Mouse (Mus musculus): Measurements from ENCODE around the gene Ccnd1. TPM values are rescaled to one million over a fixed set of nuclear protein-coding genes. Genes with fewer than 3 reads are reported as not detected.

Ccnd1 gene
- not detected in 2 replicates for polyA plus RNA-seq (2012; ENCODE audit: insufficient read depth, insufficient read length, low replicate concordance, missing spikeins)

DNA sequence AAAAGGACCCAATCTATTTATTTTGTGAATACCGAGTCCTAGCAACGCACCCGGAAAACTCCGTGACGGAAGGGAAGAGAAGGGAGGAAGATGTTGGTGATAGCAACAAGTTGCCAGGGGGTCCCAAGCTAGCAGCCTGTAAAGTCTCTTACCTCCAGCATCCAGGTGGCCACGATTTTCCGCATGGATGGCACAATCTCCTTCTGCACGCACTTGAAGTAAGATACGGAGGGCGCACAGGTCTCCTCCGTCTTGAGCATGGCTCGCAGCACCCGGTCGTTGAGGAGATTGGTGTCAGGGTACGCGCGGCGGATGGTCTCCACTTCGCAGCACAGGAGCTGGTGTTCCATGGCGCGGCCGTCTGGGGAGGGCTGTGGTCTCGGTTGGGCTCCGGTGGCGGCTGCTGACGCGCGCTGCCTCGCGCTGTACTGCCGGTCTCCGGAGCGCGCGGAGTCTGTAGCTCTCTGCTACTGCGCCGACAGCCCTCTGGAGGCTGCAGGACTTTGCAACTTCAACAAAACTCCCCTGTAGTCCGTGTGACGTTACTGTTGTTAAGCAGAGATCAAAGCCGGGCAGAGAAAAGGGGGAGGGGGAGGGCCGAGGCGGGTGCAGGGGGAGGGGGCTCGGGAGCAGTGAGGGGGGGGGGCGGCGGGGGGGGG, at the start of gene Ccnd1:
Ccnd1 (minus strand) TSS at position 582 of the 659 bp plus-strand sequence.
- peak; percentile 17; the same call in 1 of the 2 replicates for TF ChIP-seq POLR2A (IDR thresholded peaks at IDR 0.05; ENCODE audit: insufficient read depth, low read depth, low read length)
- TF ChIP-seq CTCF (IDR thresholded peaks at IDR 0.05; ENCODE audit: insufficient read depth, low read depth, low read length), result no peak

GRCm38 (mm10) chr7:144988856-144989255, 49.1 kb upstream of the Ccnd1 start:
- TF ChIP-seq CTCF (IDR thresholded peaks at IDR 0.05; ENCODE audit: insufficient read depth, low read depth, low read length) (no peak), POLR2A (IDR thresholded peaks at IDR 0.05; ENCODE audit: insufficient read depth, low read depth, low read length) (no peak)
- 81% methylated on average over 3 of the region's 3 CpGs for WGBS
- Histone ChIP-seq H3K4me1 (ENCODE audit: control insufficient read depth, insufficient read depth, low read length) (no peaks in the 10 kb centered on the region), H3K27ac (ENCODE audit: insufficient read depth, low read depth, low read length) (no peak overlapping the region), H3K4me3 (ENCODE audit: insufficient read depth, low read depth, low read length) (no peak overlapping the region)

More for the DNA sequence above, at the start of gene Ccnd1:
- WGBS, result under 1% methylated on average over 41 of the region's 45 CpGs
- peaks cover 47% of the 10 kb centered on the region for H3K4me1 ChIP-seq (ENCODE audit: control insufficient read depth, insufficient read depth, low read length)
- no peak within 1 kb of the TSS for H3K27ac ChIP-seq (ENCODE audit: insufficient read depth, low read depth, low read length)
- peak within 1 kb of the TSS; percentile 39 for H3K4me3 ChIP-seq (ENCODE audit: insufficient read depth, low read depth, low read length)

DNA sequence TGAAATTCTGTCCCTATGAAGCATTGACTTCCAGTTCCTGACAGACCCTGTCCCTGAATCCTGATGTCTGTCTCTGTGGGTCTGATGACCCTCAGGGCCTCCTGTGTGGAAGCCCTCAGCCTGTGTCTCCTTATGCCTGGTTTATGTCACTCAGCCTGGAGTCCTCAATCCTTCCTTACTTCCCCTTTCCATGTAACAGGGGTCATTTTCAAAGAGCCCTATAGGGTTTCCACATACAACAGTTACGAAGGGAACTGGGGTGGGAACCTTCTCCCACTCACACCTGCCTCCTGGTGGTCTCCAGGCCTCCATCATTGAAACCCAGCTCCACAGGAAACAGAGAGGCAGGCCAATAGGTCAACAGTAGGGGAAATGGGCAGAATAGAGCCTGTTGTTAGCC, 45.4 kb upstream of the Ccnd1 start:
- WGBS, result 94% methylated on average over 1 of the region's 1 CpGs
- H3K4me1 ChIP-seq (ENCODE audit: control insufficient read depth, insufficient read depth, low read length), result no peaks in the 10 kb centered on the region
- H3K4me3 ChIP-seq (ENCODE audit: insufficient read depth, low read depth, low read length), result no peak overlapping the region
- TF ChIP-seq POLR2A (IDR thresholded peaks at IDR 0.05; ENCODE audit: insufficient read depth, low read depth, low read length), result no peak
- TF ChIP-seq CTCF (IDR thresholded peaks at IDR 0.05; ENCODE audit: insufficient read depth, low read depth, low read length), result no peak
- no peak overlapping the region for H3K27ac ChIP-seq (ENCODE audit: insufficient read depth, low read depth, low read length)

- WGBS, result 90% methylated on average over 6 of the region's 6 CpGs
- H3K27ac ChIP-seq (ENCODE audit: insufficient read depth, low read depth, low read length), result no peak overlapping the region
- no peaks in the 10 kb centered on the region for H3K4me1 ChIP-seq (ENCODE audit: control insufficient read depth, insufficient read depth, low read length)
- TF ChIP-seq POLR2A (IDR thresholded peaks at IDR 0.05; ENCODE audit: insufficient read depth, low read depth, low read length) (no peak), CTCF (IDR thresholded peaks at IDR 0.05; ENCODE audit: insufficient read depth, low read depth, low read length) (no peak)
- H3K4me3 ChIP-seq (ENCODE audit: insufficient read depth, low read depth, low read length), result no peak overlapping the region
These were observed 42.8 kb upstream of the Ccnd1 start for GRCm38 (mm10) chr7:144982358-144983110.

GRCm38 (mm10) chr7:144981426-144982079, 41.8 kb upstream of the Ccnd1 start:
- Histone ChIP-seq H3K4me1 (ENCODE audit: control insufficient read depth, insufficient read depth, low read length) (no peaks in the 10 kb centered on the region), H3K4me3 (ENCODE audit: insufficient read depth, low read depth, low read length) (no peak overlapping the region), H3K27ac (ENCODE audit: insufficient read depth, low read depth, low read length) (no peak overlapping the region)
- TF ChIP-seq POLR2A (IDR thresholded peaks at IDR 0.05; ENCODE audit: insufficient read depth, low read depth, low read length), result no peak
- no peak for TF ChIP-seq CTCF (IDR thresholded peaks at IDR 0.05; ENCODE audit: insufficient read depth, low read depth, low read length)
- 75% methylated on average over 8 of the region's 8 CpGs for WGBS

GRCm38 (mm10) chr7:144979814-144980213, 40.1 kb upstream of the Ccnd1 start:
- Histone ChIP-seq H3K27ac (ENCODE audit: insufficient read depth, low read depth, low read length) (no peak overlapping the region), H3K4me3 (ENCODE audit: insufficient read depth, low read depth, low read length) (no peak overlapping the region), H3K4me1 (ENCODE audit: control insufficient read depth, insufficient read depth, low read length) (no peaks in the 10 kb centered on the region)
- TF ChIP-seq POLR2A (IDR thresholded peaks at IDR 0.05; ENCODE audit: insufficient read depth, low read depth, low read length) (no peak), CTCF (IDR thresholded peaks at IDR 0.05; ENCODE audit: insufficient read depth, low read depth, low read length) (no peak)
- 85% methylated on average over 5 of the region's 5 CpGs for WGBS

GRCm38 (mm10) chr7:144977121-144977520, 37.4 kb upstream of the Ccnd1 start:
- Histone ChIP-seq H3K27ac (ENCODE audit: insufficient read depth, low read depth, low read length) (no peak overlapping the region), H3K4me3 (ENCODE audit: insufficient read depth, low read depth, low read length) (no peak overlapping the region), H3K4me1 (ENCODE audit: control insufficient read depth, insufficient read depth, low read length) (no peaks in the 10 kb centered on the region)
- 82% methylated on average over 2 of the region's 2 CpGs for WGBS
- no peak for TF ChIP-seq POLR2A (IDR thresholded peaks at IDR 0.05; ENCODE audit: insufficient read depth, low read depth, low read length)

- TF ChIP-seq POLR2A (IDR thresholded peaks at IDR 0.05; ENCODE audit: insufficient read depth, low read depth, low read length) (no peak), CTCF (IDR thresholded peaks at IDR 0.05; ENCODE audit: insufficient read depth, low read depth, low read length) (no peak)
- H3K27ac ChIP-seq (ENCODE audit: insufficient read depth, low read depth, low read length), result no peak overlapping the region
- WGBS, result 69% methylated on average over 8 of the region's 8 CpGs
- no peaks in the 10 kb centered on the region for H3K4me1 ChIP-seq (ENCODE audit: control insufficient read depth, insufficient read depth, low read length)
- H3K4me3 ChIP-seq (ENCODE audit: insufficient read depth, low read depth, low read length), result no peak overlapping the region
These were observed 33.7 kb upstream of the Ccnd1 start for GRCm38 (mm10) chr7:144973461-144973860.

DNA sequence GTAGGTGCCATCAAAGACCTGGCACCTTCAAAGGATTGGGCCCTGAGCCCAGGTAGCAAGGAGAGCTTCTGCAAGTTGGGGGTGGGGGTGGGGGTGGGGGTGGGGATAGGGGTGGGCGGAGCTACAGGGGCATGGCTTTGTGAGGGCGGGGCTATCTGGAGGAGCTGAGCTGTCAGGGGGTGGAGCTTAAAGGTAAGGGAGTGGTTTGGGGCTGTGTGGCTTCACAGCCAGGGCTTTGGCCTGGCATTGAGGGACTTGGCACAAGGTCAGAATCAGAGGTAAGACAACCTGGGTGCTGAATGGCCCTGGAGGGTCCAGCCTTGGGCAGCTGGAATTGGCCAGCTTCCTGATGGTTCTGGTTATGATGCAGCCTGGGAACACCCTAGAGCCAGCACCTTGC, 32.0 kb upstream of the Ccnd1 start:
- H3K4me1 ChIP-seq (ENCODE audit: control insufficient read depth, insufficient read depth, low read length), result no peaks in the 10 kb centered on the region
- TF ChIP-seq CTCF (IDR thresholded peaks at IDR 0.05; ENCODE audit: insufficient read depth, low read depth, low read length) (no peak), POLR2A (IDR thresholded peaks at IDR 0.05; ENCODE audit: insufficient read depth, low read depth, low read length) (no peak)
- 41% methylated on average over 2 of the region's 2 CpGs for WGBS
- H3K4me3 ChIP-seq (ENCODE audit: insufficient read depth, low read depth, low read length), result no peak overlapping the region
- H3K27ac ChIP-seq (ENCODE audit: insufficient read depth, low read depth, low read length), result no peak overlapping the region

All from olfactory bulb, adult 2 months (tissue).